Mouse (Mus musculus) E14TG2a.4 (cell line): Measurements from ENCODE around the gene Susd6.

Experiments used
- H3K27me3 ChIP-seq: 2 replicates; pipeline ENCODE4 v1.6.1; 2014; ENCODE audit warnings: low read length, control low read depth; ENCODE audit not compliant: insufficient read depth
- H3K36me3 ChIP-seq: 2 replicates; pipeline ENCODE4 v1.6.1; 2014; ENCODE audit warnings: low read length, control low read depth; ENCODE audit not compliant: insufficient read depth
- H3K4me1 ChIP-seq: replicated peaks from 2 replicates; pipeline ENCODE4 v1.6.1; 2014; ENCODE audit warnings: low read depth, low read length, control low read depth
- H3K4me3 ChIP-seq: replicated peaks from 2 replicates; pipeline ENCODE4 v1.5.1; 2014; ENCODE audit warnings: mild to moderate bottlenecking, low read length
- H3K9me3 ChIP-seq: 2 replicates; pipeline ENCODE4 v1.6.1; 2014; ENCODE audit warnings: low read length, control low read depth
- CTCF ChIP-seq: conservative IDR thresholded peaks from 2 replicates; pipeline ENCODE4 v1.5.1; 2014; ENCODE audit warnings: low read length
- NANOG ChIP-seq: IDR thresholded peaks from 2 replicates; pipeline ENCODE4 v1.6.1; 2014; ENCODE audit warnings: borderline replicate concordance, low read length, mixed read lengths
- POU5F1 ChIP-seq: IDR thresholded peaks from 2 replicates; pipeline ENCODE4 v1.6.1; 2014; ENCODE audit warnings: low read length, borderline replicate concordance

The Susd6 gene

DNA sequence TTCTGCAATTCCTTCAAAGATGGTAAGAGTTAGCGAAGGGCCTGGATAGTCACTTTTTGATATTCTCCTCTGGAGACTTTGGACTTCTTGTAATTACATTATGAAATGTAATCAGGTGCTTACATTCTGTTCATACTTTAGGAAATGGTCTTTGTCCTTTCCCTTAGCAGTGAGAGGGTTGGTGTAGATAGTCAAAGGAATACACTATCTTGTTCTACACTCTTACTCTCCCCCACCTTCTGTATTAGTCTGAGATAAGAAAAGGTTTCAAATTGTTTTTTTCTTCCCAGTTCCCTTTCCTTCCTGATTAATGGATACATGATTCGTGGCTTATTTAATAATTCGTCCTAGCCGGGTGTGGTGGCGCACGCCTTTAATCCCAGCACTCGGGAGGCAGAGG, 32.2 kb downstream of the Susd6 start:
- H3K4me1 ChIP-seq = peaks cover 16% of the 10 kb centered on the region
- TF ChIP-seq CTCF = no peak
- no peak for TF ChIP-seq NANOG
- no peak for TF ChIP-seq POU5F1
- H3K9me3 ChIP-seq = no peaks in the 10 kb centered on the region
- no peak overlapping the region for H3K4me3 ChIP-seq
- H3K36me3 ChIP-seq = peaks cover 7% of the 10 kb centered on the region; the same call in 1 of the 2 replicates
- H3K27me3 ChIP-seq = no peaks in the 10 kb centered on the region

DNA sequence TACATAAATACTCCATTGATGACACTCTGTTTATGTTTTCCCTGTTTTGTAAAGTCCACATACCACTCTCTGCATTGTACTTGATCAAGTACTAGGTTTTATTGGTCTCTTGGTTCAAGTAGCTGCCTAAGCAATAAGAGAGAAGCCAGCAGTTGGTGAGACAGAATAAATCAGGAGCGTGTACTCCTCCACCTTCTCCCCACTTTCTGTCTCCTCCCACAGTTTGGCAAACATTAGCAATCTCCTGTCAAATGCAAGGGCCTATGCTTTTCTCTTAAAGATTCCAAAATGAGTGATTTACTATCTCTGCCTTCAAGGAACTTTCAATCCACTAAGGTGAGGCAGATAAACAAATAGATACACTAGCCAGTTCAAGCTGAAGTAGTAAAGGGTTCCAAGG, 33.9 kb downstream of the Susd6 start:
- H3K27me3 ChIP-seq = no peaks in the 10 kb centered on the region
- TF ChIP-seq NANOG = no peak
- no peak for TF ChIP-seq CTCF
- TF ChIP-seq POU5F1 = no peak
- peaks cover 18% of the 10 kb centered on the region for H3K4me1 ChIP-seq
- peaks cover 24% of the 10 kb centered on the region for H3K36me3 ChIP-seq
- H3K4me3 ChIP-seq = no peak overlapping the region
- H3K9me3 ChIP-seq = no peaks in the 10 kb centered on the region

DNA sequence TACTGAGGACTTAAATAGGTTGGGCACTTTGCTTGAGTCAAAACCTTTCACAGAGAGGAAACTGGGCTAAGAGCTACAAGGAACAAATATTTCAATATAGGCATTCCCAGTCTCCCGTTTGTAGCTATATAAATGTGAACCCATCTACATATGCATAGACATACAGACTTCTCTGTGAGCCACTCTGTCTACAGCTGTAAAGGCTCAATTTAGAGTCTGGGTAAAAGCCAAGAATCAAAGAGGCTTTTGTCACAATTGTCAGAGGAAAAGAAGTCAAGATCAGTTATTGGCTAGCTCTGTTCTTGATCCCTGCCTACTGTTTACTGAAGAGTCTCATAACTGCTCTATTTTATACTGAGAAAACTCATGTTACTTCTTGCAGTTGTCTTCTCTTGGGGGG, 36.1 kb downstream of the Susd6 start:
- no peak for TF ChIP-seq POU5F1
- no peak for TF ChIP-seq CTCF
- TF ChIP-seq NANOG = no peak
- Histone ChIP-seq H3K4me3 (no peak overlapping the region), H3K9me3 (no peaks in the 10 kb centered on the region), H3K4me1 (peaks cover 22% of the 10 kb centered on the region), H3K27me3 (no peaks in the 10 kb centered on the region), H3K36me3 (peaks cover 44% of the 10 kb centered on the region)

DNA sequence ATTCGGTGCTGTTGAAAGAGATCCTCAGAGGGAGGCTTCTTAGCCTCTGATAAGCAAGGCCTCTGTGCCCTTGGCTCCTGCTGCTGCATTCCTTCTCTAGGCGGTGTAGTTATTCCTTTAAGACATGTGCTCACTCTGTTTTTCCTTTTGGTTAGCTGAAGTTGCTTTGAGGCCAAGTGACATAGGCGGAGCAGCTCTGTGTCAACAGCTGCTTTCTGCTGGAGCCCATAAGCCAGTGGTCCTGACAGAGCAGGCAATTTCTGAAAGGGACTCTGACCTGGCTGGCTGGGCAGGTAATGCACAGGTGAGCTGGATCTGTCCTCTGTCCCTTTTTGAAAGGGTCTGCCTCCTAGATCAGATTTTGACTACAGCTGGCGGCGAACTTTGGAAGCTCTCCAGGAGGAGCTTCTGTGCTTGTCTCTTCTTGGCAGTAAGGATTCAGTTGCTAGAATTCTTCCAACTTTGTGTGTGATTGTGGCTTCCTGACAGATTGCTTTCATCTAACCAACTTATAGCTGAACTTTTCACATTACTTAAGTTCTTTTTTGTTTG, 37.2 kb downstream of the Susd6 start:
- peaks cover 19% of the 10 kb centered on the region for H3K4me1 ChIP-seq
- TF ChIP-seq CTCF (no peak), POU5F1 (no peak), NANOG (no peak)
- H3K9me3 ChIP-seq = no peaks in the 10 kb centered on the region
- no peaks in the 10 kb centered on the region for H3K27me3 ChIP-seq
- H3K36me3 ChIP-seq = peaks cover 45% of the 10 kb centered on the region
- no peak overlapping the region for H3K4me3 ChIP-seq

DNA sequence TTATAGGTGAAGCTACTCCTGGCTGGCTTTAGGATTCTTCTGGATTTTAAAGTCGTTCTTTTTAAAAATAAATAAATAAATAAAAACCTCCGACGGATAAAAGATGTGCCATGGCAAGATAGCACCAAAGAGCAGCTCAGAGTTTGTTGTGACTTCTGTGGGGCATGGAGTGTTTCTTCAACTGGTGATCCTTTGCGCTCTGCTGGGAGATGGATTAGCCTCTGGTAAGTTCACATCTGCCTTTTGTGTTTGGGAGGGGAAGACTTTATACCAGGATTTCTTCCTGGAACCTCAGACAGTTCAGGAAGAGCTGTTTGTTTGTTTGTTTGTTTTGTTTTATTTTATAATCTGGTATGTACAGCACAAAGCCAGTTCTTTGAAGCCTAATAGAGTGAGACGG, 37.7 kb downstream of the Susd6 start:
- Histone ChIP-seq H3K4me3 (no peak overlapping the region), H3K36me3 (peaks cover 47% of the 10 kb centered on the region), H3K9me3 (no peaks in the 10 kb centered on the region), H3K27me3 (no peaks in the 10 kb centered on the region), H3K4me1 (peaks cover 19% of the 10 kb centered on the region)
- TF ChIP-seq NANOG (no peak), CTCF (no peak), POU5F1 (no peak)

DNA sequence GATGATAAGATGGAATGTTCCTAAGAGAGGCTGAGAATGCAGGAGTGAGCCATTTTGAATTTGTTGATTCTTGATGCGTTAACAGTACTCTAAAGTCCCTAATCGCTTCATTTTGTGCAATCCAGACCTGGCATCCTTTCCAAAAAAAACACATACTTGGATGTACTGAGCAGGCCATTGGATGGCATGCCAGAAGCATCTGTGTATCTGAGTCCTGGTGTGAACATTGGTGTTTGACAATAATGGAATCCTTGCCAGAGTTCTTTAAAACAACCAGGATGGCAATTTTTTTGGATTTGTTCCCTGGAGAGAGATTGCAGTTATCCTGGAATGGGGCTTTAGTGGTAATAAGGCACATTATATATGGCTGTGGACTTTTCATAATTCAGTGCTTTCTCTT, 38.6 kb downstream of the Susd6 start:
- Histone ChIP-seq H3K9me3 (no peaks in the 10 kb centered on the region), H3K4me3 (no peak overlapping the region), H3K4me1 (peaks cover 25% of the 10 kb centered on the region), H3K27me3 (no peaks in the 10 kb centered on the region), H3K36me3 (peaks cover 52% of the 10 kb centered on the region)
- TF ChIP-seq CTCF (no peak), NANOG (no peak), POU5F1 (no peak)

DNA sequence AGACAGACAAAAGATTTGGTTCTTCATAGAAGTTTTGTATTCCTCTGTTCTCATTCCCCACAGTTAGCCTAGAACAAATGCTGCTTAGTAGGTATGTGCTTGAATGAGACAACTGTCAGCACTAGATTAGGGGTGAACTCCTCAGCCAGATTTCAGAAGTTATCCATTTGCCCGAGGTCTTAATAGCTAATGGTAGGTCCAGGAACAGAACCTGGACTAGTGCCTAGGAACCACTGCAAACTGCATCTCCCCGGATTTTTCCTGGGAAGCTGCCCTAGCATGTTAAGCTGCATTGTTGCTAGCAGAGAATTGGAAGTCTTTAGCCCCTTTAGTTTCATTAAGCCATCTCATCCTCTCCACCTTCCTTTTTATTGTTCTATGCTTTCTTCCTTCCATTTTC, 39.9 kb downstream of the Susd6 start:
- TF ChIP-seq CTCF = no peak
- TF ChIP-seq NANOG = no peak
- no peak for TF ChIP-seq POU5F1
- H3K4me1 ChIP-seq = peaks cover 31% of the 10 kb centered on the region
- H3K36me3 ChIP-seq = peaks cover 52% of the 10 kb centered on the region
- H3K4me3 ChIP-seq = no peak overlapping the region
- no peaks in the 10 kb centered on the region for H3K27me3 ChIP-seq
- no peaks in the 10 kb centered on the region for H3K9me3 ChIP-seq

DNA sequence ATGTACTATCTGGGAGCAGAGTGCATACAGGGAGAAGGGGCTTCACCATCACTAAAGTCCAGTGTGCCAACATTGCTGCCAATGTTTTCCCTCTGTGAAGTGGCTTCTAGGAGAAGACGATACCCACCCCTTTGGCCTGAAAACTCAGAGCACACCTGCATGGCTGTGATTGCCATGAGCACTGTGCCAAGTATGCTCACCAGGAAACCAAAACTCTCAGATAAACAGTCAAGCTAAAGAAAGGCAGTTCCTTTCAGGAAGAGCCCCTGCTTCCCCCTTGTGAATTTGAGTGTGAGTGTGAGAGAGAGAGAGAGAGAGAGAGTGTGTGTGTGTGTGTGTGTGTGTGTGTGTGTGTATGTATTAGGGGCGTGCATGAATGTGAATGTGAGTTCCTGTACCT, 40.5 kb downstream of the Susd6 start:
- no peak overlapping the region for H3K4me3 ChIP-seq
- H3K27me3 ChIP-seq = no peaks in the 10 kb centered on the region
- H3K36me3 ChIP-seq = peaks cover 52% of the 10 kb centered on the region
- no peak for TF ChIP-seq NANOG
- no peak for TF ChIP-seq POU5F1
- no peak for TF ChIP-seq CTCF
- peaks cover 33% of the 10 kb centered on the region for H3K4me1 ChIP-seq
- H3K9me3 ChIP-seq = no peaks in the 10 kb centered on the region

DNA sequence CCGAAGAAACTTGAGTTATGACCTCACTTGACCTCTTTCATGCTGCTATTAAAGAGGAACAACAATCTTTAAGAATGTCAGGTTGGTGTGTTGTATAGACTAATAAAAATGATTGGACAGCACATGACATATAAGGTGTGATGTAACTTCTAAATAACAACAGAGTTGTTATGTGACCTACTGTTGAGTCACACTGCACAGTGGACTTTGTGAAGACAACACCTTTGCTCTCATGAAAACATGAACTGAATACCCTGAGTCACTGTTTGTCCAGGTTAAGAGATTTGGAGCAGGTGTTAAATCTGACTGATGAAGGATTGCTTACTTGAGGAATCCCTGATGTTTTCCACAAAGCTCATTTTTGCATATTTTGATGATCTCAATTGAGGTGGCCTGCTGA, 42.0 kb downstream of the Susd6 start:
- Histone ChIP-seq H3K36me3 (peaks cover 52% of the 10 kb centered on the region), H3K9me3 (no peaks in the 10 kb centered on the region), H3K4me1 (peaks cover 36% of the 10 kb centered on the region), H3K4me3 (no peak overlapping the region), H3K27me3 (no peaks in the 10 kb centered on the region)
- TF ChIP-seq POU5F1 (no peak), CTCF (no peak), NANOG (no peak)

DNA sequence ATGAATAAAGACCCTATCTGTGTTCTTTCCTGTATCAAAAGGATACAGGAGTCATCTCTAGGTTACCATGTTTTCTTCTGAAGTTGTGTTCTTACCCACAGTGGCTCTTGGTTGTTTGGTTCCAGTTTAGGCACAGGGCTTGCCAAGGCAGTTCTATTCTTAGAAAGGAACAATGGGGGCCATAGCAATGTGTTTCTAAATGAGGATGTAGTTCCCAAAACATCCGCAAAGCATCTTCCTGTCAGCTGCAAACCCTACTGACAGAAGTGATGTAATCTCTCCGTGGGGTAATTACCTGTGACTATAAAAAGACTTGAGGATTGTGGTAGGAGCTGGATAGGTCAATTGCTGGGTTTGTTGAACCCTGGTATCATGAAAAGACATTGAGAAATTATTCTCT, 43.2 kb downstream of the Susd6 start:
- Histone ChIP-seq H3K4me1 (peaks cover 45% of the 10 kb centered on the region), H3K27me3 (no peaks in the 10 kb centered on the region), H3K36me3 (peaks cover 41% of the 10 kb centered on the region), H3K9me3 (no peaks in the 10 kb centered on the region), H3K4me3 (no peak overlapping the region)
- no peak for TF ChIP-seq NANOG
- TF ChIP-seq POU5F1 = no peak
- TF ChIP-seq CTCF = no peak
